Mouse (Mus musculus) urinary bladder, adult 18-20 months (tissue): ENCODE results near the gene Dusp14.

Source experiments
- DNase-seq, 2 experiments: peaks; one replicate each; pipeline ENCODE4 v3.0.0; 2022; ENCODE audit warnings: low spot score in 2 of 2, mixed read lengths in 2 of 2

Dusp14 gene

DNA sequence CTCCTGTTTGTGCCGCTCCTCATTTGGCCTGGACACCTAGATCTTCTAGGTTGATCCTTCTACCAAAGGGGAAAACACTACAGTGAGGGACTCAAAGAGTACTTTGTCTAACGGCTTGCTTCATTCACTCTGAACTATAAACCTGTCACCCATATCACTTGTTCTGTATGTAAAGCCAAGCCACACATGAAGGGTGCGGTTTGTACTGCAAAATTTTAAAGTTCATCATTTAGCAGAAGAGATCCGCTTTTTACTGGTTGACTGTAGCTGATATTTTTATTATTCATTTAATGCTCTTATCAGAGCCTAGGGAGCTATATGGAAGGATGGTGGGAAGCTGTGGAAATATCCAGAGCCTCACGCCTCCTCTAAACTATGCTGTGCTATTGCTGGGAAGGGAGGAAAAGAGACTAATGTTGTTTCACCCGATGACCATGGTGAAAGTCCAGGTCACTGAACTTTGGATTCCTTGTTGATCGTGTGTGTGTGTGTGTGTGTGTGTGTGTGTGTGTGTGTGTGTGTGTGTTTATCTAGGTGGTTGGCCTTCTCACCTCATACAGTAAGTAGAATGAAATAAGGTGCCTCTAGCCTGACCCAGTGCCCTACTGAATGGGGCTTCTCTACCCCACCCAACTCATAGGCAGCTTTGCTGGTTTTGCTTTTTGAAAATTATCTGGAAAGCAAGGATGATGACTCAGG lies 52.1 kb downstream of the Dusp14 start:
- DNase-seq, result no peak

- no peak for DNase-seq
Observed at GRCm38 (mm10) chr11:84016147-84016809, 52.8 kb downstream of the Dusp14 start.

GRCm38 (mm10) chr11:84013105-84013504 lies 56.0 kb downstream of the Dusp14 start:
- DNase-seq, result no peak

DNA sequence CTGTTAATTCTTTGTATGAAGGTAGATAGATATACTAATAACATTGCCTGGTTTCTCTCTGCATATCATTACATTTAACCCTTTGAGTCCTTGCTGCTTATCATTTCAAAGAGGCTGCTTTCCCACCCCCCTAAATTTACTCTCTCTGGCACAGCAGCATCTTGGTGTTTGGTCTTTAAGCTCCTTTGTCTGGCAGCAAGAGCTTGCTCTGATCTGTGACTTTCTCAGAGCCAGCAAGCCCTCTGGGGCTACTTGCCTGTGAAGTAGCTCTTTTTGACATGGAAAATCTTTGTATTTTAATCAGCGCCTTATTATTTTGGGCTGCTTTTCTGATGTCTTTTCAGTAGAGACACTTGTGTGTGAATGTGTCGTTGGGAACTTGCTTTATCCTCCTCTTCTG lies 57.5 kb downstream of the Dusp14 start:
- DNase-seq, result no peak

DNA sequence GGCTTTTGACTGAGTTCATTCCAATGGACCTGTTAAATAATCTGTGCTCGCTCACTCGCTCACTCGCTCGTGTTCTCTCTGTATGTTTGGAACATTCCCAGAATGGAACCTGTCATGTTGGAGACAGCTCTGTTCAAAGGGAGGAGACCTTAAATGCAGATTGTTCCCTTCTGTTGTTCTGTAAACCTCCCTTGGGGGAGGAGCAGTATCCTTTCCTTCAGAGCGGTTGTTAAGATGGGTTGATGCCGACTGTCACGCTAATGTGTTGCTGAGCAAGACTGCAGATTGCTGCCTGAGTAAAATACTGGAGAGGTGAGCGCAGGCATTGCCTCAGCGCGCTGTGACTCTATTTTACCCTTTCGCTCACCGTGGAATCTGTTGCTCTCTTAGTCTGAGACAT lies 58.0 kb downstream of the Dusp14 start:
- no peak for DNase-seq

GRCm38 (mm10) chr11:84010411-84010810 lies 58.6 kb downstream of the Dusp14 start:
- no peak for DNase-seq

GRCm38 (mm10) chr11:84009001-84009400 lies 60.1 kb downstream of the Dusp14 start:
- no peak for DNase-seq

GRCm38 (mm10) chr11:84003986-84004385 lies 65.1 kb downstream of the Dusp14 start:
- DNase-seq, result no peak

DNA sequence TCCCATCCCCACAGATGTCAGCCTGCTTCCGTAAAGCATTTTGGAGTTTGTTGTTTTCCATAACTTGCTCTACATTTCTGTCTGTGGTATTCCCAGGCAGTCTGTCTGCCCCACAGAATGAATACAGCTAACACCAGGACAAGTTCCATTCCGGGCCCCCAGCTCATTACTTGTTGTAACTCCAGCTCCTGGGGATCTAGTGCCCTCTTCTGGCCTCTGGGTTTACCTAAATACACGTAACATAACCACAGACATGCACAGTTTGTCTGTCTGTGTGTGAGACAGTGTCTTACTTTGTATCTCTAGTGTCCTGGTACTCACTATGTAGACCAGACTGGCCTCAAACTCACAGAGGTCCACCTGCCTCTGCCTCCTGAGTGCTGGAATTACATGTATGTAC lies 67.8 kb downstream of the Dusp14 start:
- DNase-seq, result no peak

- no peak for DNase-seq
Observed at GRCm38 (mm10) chr11:83999411-83999915, 69.6 kb downstream of the Dusp14 start.

GRCm38 (mm10) chr11:83998993-83999392 lies 70.1 kb downstream of the Dusp14 start:
- DNase-seq, result no peak
